Mouse (Mus musculus): Measurements from ENCODE around the gene Asns.

DNA sequence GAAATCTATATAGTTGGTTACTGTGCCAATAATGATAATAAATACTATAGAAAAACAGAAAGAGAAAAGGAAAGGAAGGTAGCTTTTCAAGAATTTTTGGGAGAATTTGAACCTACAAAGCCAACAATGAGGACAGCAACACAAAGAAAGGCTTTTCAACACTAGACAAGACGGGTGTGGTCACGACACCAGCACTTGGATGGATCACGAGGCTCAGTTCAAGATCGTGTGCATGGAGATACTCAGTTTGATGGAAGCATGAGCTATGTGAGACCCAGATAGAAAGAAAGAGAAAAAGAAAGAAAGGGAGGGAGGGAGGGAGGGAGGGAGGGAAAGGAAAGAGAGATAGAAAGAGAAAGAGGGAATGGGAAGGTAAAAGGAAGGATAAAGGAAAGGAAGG is 2.8 kb upstream of the Asns start:
- TF ChIP-seq POLR2A (IDR thresholded peaks at IDR 0.05; ENCODE audit: extremely low read depth, insufficient read depth, low read length): no peak
- no peak for TF ChIP-seq CTCF (IDR thresholded peaks at IDR 0.05; ENCODE audit: low read depth, low read length)
